Mouse (Mus musculus): ENCODE results near the gene Gdf2.

- no peak for TF ChIP-seq POLR2A (IDR thresholded peaks at IDR 0.05; ENCODE audit: low read depth, low read length)
- TF ChIP-seq CTCF (IDR thresholded peaks at IDR 0.05; ENCODE audit: extremely low read depth, insufficient read depth, insufficient read length, insufficient replicate concordance), result no peak
These were observed 26.6 kb upstream of the Gdf2 start for GRCm38 (mm10) chr14:33914206-33914605.

All from spleen, adult 2 months (tissue).